Mouse (Mus musculus) neural tube, embryonic 13.5 days (tissue): ENCODE measurements at regions not wholly inside any gene's neighbourhood (a gene's known extent, or its start where the extent isn't known, plus 50 kb on each side); places are given as distances from the start of the nearest gene placed in this dataset.

Experiments used
- ATAC-seq: fragments of 200-750 bp; cut with Nextera tagmentation; 2 replicates; pipeline ENCODE4 v1.8.0; 2017; ENCODE audit warnings: low read depth, mild to moderate bottlenecking, moderate TSS enrichment, moderate library complexity
- H3K27ac ChIP-seq: fragments of 300-500 bp; sonication (generic); replicated peaks from 2 replicates; pipeline ENCODE4 v1.5.1; 2015; ENCODE audit warnings: moderate library complexity, mild to moderate bottlenecking, inconsistent platforms
- H3K27me3 ChIP-seq: fragments of 300-500 bp; sonication (generic); 2 replicates; pipeline ENCODE4 v1.6.1; 2015; ENCODE audit warnings: mild to moderate bottlenecking, inconsistent platforms
- H3K36me3 ChIP-seq: fragments of 300-500 bp; sonication (generic); 2 replicates; pipeline ENCODE4 v1.6.1; 2015; ENCODE audit warnings: mild to moderate bottlenecking, inconsistent platforms
- H3K4me1 ChIP-seq: fragments of 300-500 bp; sonication (generic); replicated peaks from 2 replicates; pipeline ENCODE4 v1.6.1; 2015; ENCODE audit warnings: inconsistent platforms
- H3K4me2 ChIP-seq: fragments of 300-500 bp; sonication (generic); 2 replicates; pipeline ENCODE4 v1.6.1; 2015; ENCODE audit warnings: inconsistent platforms, mild to moderate bottlenecking, moderate library complexity
- H3K4me3 ChIP-seq: fragments of 300-500 bp; sonication (generic); 2 replicates; pipeline ENCODE4 v1.5.1; 2015; ENCODE audit warnings: mild to moderate bottlenecking, inconsistent platforms
- H3K9ac ChIP-seq: fragments of 300-500 bp; sonication (generic); 2 replicates; pipeline ENCODE4 v1.6.1; 2015; ENCODE audit warnings: moderate library complexity, mild to moderate bottlenecking, inconsistent platforms
- H3K9me3 ChIP-seq: fragments of 300-500 bp; sonication (generic); 2 replicates; pipeline ENCODE4 v1.6.1; 2016; ENCODE audit warnings: inconsistent platforms
- WGBS: fragments of 180-500 bp; shearing (Covaris S2); methylation state at CpG from one replicate; pipeline ENCODE4 v1.1.7; 2015; 5-methylcytosine and 5-hydroxymethylcytosine counted together

DNA sequence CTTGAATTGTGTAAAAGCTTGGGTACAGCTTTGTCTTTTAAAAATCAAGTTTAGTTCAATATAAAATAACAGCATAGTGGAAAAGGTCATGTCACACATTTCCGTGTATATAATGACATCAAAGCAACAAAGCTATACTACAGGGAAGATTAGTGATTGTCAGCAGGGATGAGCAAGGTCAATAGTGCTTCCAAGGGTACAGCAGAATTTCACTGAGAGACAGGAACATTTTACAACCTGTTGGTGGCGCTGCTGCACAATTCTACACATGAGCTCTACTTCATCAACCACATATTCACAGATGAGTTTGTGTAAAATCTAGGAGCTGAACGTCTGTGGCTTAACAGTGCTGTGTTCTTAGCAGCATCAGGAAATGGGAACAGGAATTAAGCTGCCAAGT lies 74.3 kb upstream of the A2m start:
- Histone ChIP-seq H3K9ac (no peak overlapping the region), H3K4me3 (no peak overlapping the region), H3K4me2 (no peak overlapping the region), H3K9me3 (no peaks in the 10 kb centered on the region), H3K4me1 (no peaks in the 10 kb centered on the region), H3K36me3 (no peaks in the 10 kb centered on the region), H3K27ac (no peak overlapping the region), H3K27me3 (no peaks in the 10 kb centered on the region)
- WGBS: 7% methylated on average over 3 of the region's 3 CpGs
- ATAC-seq: no peak

DNA sequence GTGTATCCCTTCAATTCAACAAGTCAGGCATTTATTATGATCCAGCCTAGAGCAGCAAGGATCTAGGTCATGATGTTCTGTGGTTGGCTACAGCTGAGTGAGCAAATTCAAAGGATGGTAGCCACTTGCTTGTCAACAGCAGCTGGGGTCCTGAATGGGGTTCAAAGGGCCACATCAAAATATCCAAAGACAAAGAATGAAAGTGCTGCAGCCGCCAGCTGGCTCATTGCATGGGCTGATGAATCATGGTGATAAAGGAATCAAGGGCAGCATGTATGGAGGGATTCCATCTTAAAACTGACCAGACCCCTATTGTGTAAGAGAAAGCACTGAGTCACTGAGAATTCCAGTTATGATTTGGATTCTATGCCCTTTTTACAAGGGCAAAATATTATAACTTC lies 74.8 kb upstream of the A2m start:
- Histone ChIP-seq H3K36me3 (no peaks in the 10 kb centered on the region), H3K9me3 (no peaks in the 10 kb centered on the region), H3K27ac (no peak overlapping the region), H3K4me2 (no peak overlapping the region), H3K4me3 (no peak overlapping the region), H3K9ac (no peak overlapping the region), H3K4me1 (no peaks in the 10 kb centered on the region), H3K27me3 (no peaks in the 10 kb centered on the region)
- 8% methylated on average over 1 of the region's 1 CpGs for WGBS
- ATAC-seq: no peak

DNA sequence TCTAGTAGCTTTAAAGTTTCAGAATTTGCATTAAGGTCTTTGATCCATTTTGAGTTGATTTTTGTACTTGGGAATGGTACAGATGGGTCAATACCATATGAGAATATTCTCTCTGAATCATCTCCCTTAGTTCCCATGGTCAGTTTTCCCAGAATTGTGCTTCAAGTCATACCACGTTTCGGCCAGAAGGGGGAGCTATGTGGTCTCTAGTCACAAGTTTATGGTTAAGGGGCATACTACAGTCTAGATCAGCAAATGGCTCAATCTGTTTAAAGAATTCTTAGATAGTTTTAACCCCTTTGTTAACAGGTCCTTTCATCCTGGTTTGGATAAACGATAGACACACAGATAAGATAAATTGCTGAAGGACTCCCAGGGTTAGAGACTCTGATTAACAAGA lies 78.7 kb upstream of the A2m start:
- no peaks in the 10 kb centered on the region for H3K9me3 ChIP-seq
- no peaks in the 10 kb centered on the region for H3K27me3 ChIP-seq
- H3K27ac ChIP-seq: no peak overlapping the region
- H3K4me3 ChIP-seq: no peak overlapping the region
- no peaks in the 10 kb centered on the region; the same call in 1 of the 2 replicates for H3K4me1 ChIP-seq
- no peak for ATAC-seq
- no peak overlapping the region for H3K4me2 ChIP-seq
- no peak overlapping the region for H3K9ac ChIP-seq
- 3% methylated on average over 3 of the region's 3 CpGs for WGBS
- H3K36me3 ChIP-seq: no peaks in the 10 kb centered on the region

DNA sequence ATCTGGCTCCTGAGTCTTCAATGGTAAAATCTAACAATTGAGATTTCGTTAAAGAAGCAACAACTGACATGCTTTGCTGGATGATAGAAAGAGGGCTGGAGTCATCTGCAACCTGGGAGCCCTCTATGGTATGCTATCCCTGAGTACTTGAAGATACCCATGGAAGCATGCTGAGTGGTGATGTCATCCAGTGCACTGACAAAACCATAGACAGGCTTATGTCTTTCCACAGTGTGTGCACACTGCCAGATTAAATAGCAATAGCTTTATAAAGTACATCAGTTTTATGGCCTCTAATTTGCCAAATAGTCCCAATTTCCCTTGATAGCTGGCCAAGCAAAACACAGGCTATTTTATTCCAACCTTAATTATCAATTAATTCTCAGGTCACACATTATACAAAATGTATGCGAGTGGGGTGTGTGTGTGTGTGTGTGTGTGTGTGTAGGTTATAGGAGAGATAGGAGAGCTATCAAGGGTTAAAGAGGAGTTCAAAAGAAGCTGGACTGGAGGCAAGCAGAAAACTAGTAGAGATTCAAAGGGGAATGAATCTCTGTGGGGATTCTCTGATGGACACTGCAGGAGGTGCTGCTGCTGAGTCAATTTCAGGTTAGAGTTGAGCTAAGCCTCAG lies 80.1 kb upstream of the Iqsec3 start:
- Histone ChIP-seq H3K4me3 (no peak overlapping the region), H3K4me2 (no peak overlapping the region), H3K27me3 (no peaks in the 10 kb centered on the region), H3K4me1 (no peaks in the 10 kb centered on the region; the same call in 1 of the 2 replicates), H3K9me3 (no peaks in the 10 kb centered on the region), H3K9ac (no peak overlapping the region), H3K36me3 (no peaks in the 10 kb centered on the region), H3K27ac (no peak overlapping the region)
- 79% methylated on average over 2 of the region's 2 CpGs for WGBS
- ATAC-seq: peak; percentile 86

DNA sequence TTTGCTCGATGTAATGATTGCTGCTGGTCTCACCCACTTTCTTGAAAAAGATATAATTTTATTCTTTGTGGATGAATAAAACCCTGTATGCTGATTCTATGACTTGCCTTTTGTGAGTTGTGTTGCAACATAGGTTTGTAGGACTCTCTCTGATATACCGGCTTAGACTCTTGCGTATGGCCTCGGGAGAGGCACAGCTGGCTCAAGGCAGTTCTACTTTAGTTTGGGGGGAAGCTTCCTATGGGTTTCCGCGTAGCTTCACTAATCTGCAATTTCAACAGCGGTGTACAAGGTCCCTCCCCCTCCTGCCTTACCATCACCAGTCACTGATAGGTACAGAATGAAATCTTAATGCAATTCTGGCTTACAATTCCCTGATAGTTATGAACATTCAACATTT lies 60.0 kb upstream of the Iqsec3 start:
- 79% methylated on average over 7 of the region's 7 CpGs for WGBS
- H3K4me1 ChIP-seq: 0 out of 2 replicates have a peak, but pooled peaks cover 3% of the 10 kb centered on the region

DNA sequence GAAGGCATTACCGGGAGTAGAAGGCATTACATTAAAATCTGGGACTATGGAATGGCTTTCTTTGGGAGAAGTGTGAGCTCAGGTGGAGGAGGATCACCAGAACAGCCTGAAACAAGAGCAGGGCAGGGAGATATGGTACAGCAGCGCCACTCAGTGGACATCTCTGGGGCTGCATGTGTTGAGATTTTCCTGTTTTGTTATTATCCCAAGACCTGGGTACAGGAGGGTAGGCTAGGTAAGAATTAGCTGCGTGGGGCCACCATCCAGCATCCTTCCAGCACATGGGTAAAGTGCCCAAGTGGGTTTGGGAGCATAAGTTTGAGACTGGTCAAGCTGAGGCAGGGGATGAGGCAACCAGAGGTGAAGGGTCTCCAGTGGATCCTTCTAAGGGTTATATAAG lies 59.4 kb upstream of the Iqsec3 start:
- Histone ChIP-seq H3K9me3 (no peaks in the 10 kb centered on the region), H3K27ac (no peak overlapping the region), H3K36me3 (no peaks in the 10 kb centered on the region), H3K27me3 (no peaks in the 10 kb centered on the region), H3K4me2 (no peak overlapping the region), H3K4me3 (no peak overlapping the region), H3K9ac (no peak overlapping the region), H3K4me1 (0 out of 2 replicates have a peak, but pooled peaks cover 3% of the 10 kb centered on the region)
- WGBS: 5% methylated on average over 3 of the region's 3 CpGs
- peak; percentile 76 for ATAC-seq

More for the DNA sequence above, 60.0 kb upstream of the Iqsec3 start:
- H3K27ac ChIP-seq: no peak overlapping the region
- no peaks in the 10 kb centered on the region for H3K27me3 ChIP-seq
- ATAC-seq: no peak
- no peak overlapping the region for H3K4me2 ChIP-seq
- no peak overlapping the region for H3K9ac ChIP-seq
- H3K4me3 ChIP-seq: no peak overlapping the region
- no peaks in the 10 kb centered on the region for H3K36me3 ChIP-seq
- no peaks in the 10 kb centered on the region for H3K9me3 ChIP-seq

DNA sequence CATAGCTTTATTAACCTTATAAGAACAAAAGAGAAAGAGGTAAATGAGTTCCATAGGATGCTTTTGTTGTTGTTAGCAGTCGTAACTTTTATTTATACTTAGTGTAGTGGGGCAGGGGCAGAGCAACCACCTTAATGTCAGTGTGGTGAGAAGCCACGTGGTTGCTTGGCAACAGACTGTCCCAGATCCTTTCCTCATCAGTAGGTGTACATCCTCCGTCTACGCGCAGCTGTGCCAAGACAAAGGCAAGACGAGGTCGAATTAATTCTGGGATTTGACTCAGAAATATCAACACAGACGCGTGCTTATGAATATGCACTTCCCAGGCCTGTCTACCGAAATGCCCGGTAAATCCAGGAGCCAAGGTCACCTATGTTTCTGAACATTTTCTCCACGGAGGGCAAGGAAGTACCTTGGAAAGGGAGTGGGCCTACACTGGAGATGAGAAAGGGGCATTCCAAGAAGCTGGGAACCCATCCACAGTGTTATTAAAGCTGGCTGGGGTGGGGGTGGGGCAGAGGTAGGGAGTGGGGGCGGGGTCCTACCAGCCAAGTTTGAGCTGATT lies 58.4 kb upstream of the Iqsec3 start:
- Histone ChIP-seq H3K27ac (no peak overlapping the region), H3K4me3 (no peak overlapping the region), H3K9ac (no peak overlapping the region), H3K4me2 (no peak overlapping the region), H3K36me3 (no peaks in the 10 kb centered on the region), H3K4me1 (0 out of 2 replicates have a peak, but pooled peaks cover 3% of the 10 kb centered on the region), H3K9me3 (no peaks in the 10 kb centered on the region), H3K27me3 (no peaks in the 10 kb centered on the region)
- 56% methylated on average over 13 of the region's 13 CpGs for WGBS
- peak; percentile 45; the same call in 1 of the 2 replicates for ATAC-seq

DNA sequence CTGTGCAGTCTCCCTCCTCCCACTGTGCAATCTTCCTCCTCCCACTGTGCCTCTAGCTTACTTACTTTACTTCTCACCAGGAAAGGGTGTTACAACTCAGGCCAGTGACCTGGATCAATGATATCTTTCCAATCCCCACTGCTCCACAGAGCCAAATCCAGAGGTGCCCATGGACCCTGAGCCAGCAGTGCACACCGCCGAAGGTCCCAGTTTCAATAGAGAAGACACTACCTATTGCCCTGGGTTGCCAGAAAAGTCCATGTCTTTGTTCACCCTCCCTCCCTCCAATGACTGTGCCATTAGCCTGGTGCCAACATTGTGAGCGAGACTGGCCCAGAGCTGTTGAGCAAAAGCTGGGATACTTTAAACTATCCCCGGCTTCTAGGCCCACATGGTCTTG lies 53.8 kb upstream of the Iqsec3 start:
- no peak overlapping the region for H3K27ac ChIP-seq
- no peak overlapping the region for H3K9ac ChIP-seq
- H3K4me3 ChIP-seq: no peak overlapping the region
- ATAC-seq: no peak
- no peaks in the 10 kb centered on the region for H3K27me3 ChIP-seq
- H3K4me1 ChIP-seq: peaks cover 12% of the 10 kb centered on the region
- no peaks in the 10 kb centered on the region for H3K9me3 ChIP-seq
- H3K36me3 ChIP-seq: no peaks in the 10 kb centered on the region
- 92% methylated on average over 4 of the region's 4 CpGs for WGBS
- H3K4me2 ChIP-seq: no peak overlapping the region

DNA sequence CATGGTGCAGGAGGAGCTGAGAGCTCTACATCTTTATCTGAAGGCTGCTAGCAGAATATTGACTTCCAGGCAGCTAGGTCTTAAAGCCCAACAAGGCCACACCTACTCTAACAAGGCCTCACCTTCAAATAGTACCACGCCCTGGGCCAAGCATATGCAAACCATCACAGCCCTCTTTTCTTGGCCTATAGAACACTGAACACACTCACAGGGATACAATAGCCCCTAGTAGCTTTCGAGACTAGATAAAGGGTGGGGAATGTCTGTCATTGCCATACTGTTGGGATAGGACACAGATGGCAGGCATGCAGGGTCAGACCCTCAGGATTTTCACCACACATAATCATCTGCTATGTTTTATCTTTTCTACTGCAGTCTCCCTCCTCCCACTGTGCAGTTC lies 52.6 kb upstream of the Iqsec3 start:
- no peak overlapping the region for H3K27ac ChIP-seq
- no peak for ATAC-seq
- H3K9me3 ChIP-seq: no peaks in the 10 kb centered on the region
- WGBS: 86% methylated on average over 2 of the region's 2 CpGs
- no peaks in the 10 kb centered on the region for H3K27me3 ChIP-seq
- H3K4me2 ChIP-seq: no peak overlapping the region
- H3K4me1 ChIP-seq: peaks cover 10% of the 10 kb centered on the region
- H3K4me3 ChIP-seq: no peak overlapping the region
- H3K9ac ChIP-seq: no peak overlapping the region
- no peaks in the 10 kb centered on the region for H3K36me3 ChIP-seq

DNA sequence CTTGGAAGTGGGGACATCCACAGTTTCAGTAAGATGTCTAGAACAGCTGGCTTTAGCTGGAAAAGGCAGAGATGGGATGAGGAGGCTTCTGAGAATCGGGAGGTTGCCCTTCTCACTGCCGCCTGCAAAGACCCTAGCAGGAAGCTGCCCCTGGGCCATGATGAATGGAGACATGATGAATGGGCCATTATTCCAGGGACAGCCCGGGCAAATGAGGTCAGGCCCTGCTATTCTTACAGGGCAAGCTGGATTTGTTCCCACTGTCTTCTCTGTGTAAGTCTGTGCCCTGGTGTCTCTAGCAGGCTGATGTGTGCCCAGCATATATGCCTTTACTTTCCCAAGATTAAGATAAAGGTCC lies 51.1 kb upstream of the Iqsec3 start:
- ATAC-seq: no peak
- Histone ChIP-seq H3K4me3 (no peak overlapping the region), H3K4me2 (no peak overlapping the region), H3K27ac (no peak overlapping the region), H3K9me3 (no peaks in the 10 kb centered on the region), H3K36me3 (no peaks in the 10 kb centered on the region), H3K27me3 (no peaks in the 10 kb centered on the region), H3K4me1 (peaks cover 17% of the 10 kb centered on the region), H3K9ac (no peak overlapping the region)
- 7% methylated on average over 3 of the region's 3 CpGs for WGBS

DNA sequence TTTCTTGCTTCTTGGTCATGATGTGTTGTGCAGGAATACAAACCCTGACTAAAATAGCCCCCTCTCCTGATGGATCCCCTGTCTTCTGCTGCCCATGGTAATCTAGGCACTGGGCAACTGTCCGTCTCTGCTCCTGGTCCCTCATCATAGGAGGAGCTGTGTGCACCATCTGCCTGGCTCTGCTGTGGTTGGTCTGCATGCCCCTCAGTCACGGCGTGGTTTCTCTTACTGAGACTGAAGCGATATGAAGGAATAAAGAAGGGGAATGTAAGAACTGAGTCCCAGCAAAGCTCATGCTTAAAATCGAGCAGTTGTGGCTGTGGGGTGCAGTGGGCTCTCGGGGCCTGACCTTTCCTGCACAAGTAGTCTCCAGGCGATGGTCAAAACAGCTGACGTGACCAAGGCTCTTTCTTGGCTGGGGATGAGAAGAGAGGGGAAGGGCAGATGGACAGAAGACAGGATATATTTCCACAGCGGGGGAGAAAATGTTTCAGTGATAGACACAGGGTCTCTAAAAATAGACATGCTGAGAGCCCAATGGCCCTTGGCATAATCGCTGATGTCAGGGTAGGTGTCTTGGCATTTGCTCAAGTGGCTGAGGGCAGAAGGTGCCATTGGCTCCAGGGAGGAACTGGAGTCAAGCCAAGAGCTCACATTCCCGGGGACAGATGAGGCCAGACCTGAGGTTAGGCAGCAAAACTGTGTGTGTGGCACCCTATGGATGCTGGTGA lies 50.6 kb upstream of the Iqsec3 start:
- Histone ChIP-seq H3K4me2 (no peak overlapping the region), H3K9me3 (no peaks in the 10 kb centered on the region), H3K4me1 (peaks cover 17% of the 10 kb centered on the region), H3K36me3 (no peaks in the 10 kb centered on the region), H3K9ac (no peak overlapping the region), H3K27me3 (no peaks in the 10 kb centered on the region), H3K4me3 (no peak overlapping the region), H3K27ac (no peak overlapping the region)
- 65% methylated on average over 11 of the region's 11 CpGs for WGBS
- ATAC-seq: no peak
